Mouse (Mus musculus): Measurements from ENCODE around the gene Pgd.
A peak's percentile ranks its signal among the peaks of the same experiment; 100 is the strongest.
"Not testable (repeated sequence)": the region's sequence is repeated elsewhere in the genome, so short reads cannot be mapped to it uniquely, and the experiment has no call there.

The Pgd gene

GRCm38 (mm10) chr4:149166215-149166946, at the start of gene Pgd:
TSS of gene Pgd (minus strand) at chr4:149166771.
- DNase-seq, result peak; percentile 98

DNA sequence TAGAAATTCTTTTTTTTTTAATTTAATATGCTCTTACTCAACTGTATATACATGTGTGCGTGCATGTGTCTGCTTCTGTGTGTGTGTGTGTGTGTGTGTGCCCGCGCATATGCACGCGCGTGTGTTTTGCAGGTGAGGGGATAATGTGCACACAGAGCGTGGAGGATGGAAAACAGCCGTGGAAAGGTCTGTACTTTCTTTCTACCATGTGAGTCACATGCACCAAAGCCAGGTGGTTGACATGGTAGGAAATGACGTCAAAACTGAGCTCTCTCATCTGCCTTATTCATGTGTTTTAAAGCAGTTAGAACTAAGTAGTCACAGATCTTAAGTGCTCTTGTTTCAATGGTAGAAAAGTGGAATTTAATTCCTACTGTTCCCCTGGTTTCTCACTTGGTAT, 49.4 kb upstream of the Pgd start:
- no peak for DNase-seq

GRCm38 (mm10) chr4:149215397-149215796, 48.8 kb upstream of the Pgd start:
- no peak for DNase-seq

GRCm38 (mm10) chr4:149214468-149214867, 47.9 kb upstream of the Pgd start:
- not testable (repeated sequence) for DNase-seq

DNA sequence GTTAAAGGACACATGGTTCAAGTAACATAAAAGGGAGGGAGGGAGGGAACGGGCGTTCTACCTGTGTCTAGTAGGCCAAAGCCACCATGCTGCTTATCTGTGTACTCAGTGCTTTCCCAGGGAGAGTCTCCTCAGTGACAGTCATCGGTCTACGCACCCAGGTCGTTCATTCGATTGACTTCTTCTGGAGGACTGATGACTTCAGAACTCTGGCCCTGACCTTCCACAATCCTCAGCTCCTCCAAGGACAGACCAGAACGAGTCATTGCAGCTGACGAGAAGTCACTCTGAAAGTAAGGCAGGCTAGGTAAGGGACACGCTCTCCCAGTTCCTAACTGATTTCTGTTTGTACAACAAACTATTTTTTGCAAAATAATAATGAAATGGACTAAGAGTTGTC, 46.9 kb upstream of the Pgd start:
- DNase-seq, result no peak

GRCm38 (mm10) chr4:149211441-149211840, 44.9 kb upstream of the Pgd start:
- DNase-seq, result peak; percentile 29

DNA sequence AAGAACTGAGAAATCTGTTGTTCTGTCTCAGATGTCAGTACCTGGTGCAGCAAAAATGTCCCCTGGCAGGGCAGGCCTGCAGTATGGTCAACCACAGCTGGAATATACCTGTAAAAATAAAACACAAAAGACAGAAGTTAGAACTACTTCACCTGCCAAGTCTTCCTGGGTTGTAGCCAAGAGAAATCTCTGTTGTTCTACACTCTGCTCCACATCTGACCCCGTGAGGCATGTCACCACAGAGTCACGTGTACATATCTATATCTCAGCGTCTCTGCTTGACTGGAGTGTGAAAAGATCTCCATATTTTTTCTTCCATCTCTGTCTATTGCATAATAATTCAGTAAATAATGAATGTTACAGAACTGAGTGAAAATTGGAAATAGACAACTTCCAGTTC, 35.9 kb upstream of the Pgd start:
- DNase-seq, result no peak

- DNase-seq, result no peak
Observed at GRCm38 (mm10) chr4:149201110-149201509, 34.5 kb upstream of the Pgd start.

DNA sequence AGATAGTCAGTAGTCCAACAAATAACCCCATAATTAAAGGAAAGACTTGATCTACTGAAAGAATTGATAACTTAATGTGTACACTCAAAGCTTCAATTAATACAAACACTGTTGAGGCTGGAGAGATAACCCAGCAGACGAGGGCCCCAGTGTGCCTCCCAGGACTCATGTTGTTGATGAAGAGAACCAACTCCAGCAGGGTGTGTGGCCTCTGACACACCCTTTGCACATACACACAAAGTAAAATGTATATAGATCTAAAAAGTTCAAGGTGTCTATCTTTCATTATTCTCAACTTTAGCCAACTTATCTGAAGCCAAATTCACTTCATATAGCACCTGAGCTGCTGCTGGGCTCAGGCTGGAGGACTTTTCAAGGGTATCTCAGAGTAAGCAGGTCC, 30.6 kb upstream of the Pgd start:
- DNase-seq, result no peak

DNA sequence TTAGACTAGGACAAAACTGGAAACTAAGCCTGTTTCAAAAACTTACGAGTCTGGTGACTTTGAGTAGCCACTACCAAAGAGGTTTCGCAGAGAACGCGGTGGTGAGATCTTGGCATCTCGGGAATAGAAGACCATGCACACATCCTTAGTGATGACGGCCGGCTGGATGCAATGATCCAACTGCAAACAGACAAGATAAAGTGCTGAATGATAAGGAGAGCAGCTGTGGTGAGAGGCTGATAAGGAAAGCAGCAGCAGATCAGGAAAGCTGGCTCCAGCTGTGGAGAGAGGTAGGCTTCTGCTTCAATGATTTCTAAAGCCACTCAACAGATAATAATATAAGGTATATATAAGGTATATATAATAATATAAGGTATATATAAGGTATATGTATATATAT, 24.5 kb upstream of the Pgd start:
- no peak for DNase-seq

GRCm38 (mm10) chr4:149188563-149188962, 22.0 kb upstream of the Pgd start:
- no peak for DNase-seq

DNA sequence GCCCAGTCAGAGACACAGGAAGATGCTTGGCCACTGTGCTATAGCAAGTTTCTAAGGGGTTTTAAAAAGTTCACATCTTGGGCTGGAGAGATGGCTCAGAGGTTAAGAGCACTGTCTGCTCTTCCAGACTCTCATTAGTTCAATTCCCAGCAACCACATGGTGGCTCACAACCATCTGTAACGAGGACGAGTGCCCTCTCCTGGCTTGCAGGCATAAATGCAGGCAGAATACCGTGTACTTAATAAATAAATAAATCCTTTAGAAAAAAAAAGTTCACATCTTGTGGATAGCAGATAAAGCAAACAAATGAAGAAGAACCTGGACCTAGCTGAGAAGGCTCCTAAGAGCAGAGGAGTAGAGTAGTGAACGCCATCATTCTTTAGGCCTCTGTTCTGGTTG, 16.2 kb upstream of the Pgd start:
- DNase-seq, result no peak

DNA sequence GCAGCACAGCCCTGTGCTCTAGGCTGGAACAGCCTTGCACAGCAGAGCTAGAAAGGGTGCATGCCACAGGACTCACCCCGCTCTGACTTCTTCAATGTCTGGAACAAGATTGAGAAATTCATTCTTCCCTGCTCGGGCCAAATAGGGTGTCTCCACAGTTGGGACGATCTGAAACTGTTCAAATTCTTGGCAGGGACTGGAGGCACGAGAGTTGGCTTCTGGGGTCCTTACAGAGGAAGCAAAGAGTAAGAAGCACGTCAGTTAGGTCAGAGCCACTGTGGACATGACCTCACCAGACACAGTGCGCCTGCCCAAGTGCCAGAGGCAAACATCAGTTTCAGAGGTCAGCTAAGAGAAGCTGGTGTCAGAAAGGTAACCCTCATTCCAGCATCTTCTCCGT, 15.6 kb upstream of the Pgd start:
- peak; percentile 73 for DNase-seq

- DNase-seq, result peak; percentile 44
Observed at GRCm38 (mm10) chr4:149179573-149179972, 13.0 kb upstream of the Pgd start.

- DNase-seq, result peak; percentile 59
Observed at GRCm38 (mm10) chr4:149179160-149179559, 12.6 kb upstream of the Pgd start.

- no peak for DNase-seq
Observed at GRCm38 (mm10) chr4:149178328-149178727, 11.8 kb upstream of the Pgd start.

DNA sequence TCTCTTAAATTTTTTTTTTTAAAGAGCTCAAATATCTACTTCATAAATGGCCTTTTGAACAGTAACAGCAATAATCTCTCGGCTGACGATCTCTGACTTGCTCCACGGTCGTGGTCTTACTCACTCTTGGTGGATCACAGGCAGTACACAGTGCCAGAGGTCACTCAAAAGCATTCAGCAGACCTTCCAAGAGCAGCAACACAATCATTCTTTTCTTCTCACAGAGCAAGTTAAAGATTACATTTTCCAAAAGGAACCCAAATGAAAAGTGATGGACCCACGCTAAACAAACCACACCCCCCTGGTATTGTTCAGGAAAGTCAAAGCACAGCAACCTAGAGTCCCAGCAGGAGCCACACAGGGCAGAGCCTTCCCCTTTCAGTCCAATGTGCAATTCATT, 10.5 kb upstream of the Pgd start:
- no peak for DNase-seq

DNA sequence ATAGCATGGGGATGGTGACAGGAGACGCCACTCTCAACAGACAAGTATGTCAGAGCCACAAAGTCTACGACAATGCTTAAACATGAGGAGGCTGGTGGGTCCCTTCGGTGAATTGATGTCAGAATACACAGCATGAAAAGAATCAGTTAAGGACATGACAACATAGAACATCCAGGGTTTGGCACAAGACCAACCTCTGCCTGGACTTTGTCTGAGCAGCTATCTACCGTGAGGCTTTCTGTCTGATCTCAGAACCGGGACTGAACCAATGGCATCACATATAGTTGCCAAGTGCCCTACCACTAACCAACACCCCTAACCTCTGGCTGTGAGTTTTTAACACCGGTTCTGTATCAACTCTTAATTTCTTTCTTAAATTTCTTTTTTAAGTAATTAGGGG, 10.1 kb upstream of the Pgd start:
- DNase-seq, result no peak

- no peak for DNase-seq
Observed at GRCm38 (mm10) chr4:149173661-149174060, 7.1 kb upstream of the Pgd start.

GRCm38 (mm10) chr4:149172666-149173065, 6.1 kb upstream of the Pgd start:
- peak; percentile 65 for DNase-seq

DNA sequence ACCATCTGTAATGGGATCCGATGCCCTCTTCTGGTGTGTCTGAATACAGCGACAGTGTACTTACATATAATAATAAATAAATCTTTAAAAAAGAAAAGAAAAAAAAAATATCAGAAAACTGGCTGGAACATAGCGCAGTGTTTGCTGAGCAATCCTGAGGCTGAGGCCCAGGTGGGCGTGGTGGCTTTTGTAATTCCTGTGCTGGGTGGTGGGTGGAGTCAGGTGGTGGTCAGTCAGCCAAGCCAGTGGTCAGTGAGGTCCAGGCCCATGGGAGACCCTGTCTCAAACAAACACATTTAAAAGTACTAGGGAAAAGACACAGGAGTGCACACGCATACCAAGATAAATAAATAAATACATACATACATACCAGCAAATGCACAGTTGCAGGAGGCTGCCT, 5.5 kb upstream of the Pgd start:
- peak; percentile 71 for DNase-seq

- peak; percentile 68 for DNase-seq
Observed at GRCm38 (mm10) chr4:149171581-149171981, 5.0 kb upstream of the Pgd start.

- DNase-seq, result peak; percentile 60
Observed at GRCm38 (mm10) chr4:149170394-149170931, 3.9 kb upstream of the Pgd start.

DNA sequence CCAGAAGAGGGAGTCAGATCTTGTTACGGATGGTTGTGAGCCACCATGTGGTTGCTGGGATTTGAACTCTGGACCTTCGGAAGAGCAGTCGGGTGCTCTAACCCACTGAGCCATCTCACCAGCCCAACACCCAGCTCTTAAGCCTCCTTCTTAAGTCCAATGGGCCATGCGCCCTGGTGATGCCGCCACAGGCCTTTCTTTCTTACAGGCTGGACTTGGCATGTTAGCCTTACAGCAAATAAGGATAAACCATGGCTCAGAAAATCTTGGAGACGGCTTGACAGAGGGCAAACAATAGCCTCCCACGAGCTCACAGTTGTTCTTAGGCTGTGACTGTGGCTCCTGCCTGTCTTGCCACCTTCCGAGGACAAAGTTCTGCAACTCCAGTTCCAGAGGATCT, 3.4 kb upstream of the Pgd start:
- DNase-seq, result not testable (repeated sequence)

DNA sequence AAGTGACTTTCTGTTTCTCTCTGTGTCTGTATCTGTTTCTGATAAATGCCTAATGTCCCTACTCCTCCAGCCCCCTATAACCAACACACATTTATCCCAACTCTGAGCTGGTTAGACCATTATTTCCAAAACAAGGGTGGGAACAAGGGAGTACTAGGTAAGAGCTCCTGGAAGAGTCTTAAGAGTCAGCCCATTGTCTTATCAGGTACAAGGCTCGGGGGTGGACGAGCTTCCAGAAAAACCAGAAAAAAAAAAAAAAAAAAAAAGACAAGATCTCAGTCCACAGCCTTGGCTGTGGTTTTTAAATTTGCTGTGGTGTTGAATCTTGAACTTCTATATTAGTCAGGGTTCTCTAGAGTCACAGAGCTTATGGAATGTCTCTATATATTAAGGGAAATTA, 1.4 kb upstream of the Pgd start:
- DNase-seq, result no peak

Data from lung, postnatal 10 days (tissue).